Mouse (Mus musculus) stomach, postnatal 0 days (tissue): ENCODE measurements at regions not wholly inside any gene's neighbourhood (a gene's known extent, or its start where the extent isn't known, plus 50 kb on each side); places are given as distances from the start of the nearest gene placed in this dataset.

Source experiments
- CTCF ChIP-seq: IDR thresholded peaks from 2 replicates; pipeline ENCODE4 v1.5.1; 2016; ENCODE audit warnings: antibody characterized with exemption, low read depth, mild to moderate bottlenecking, moderate library complexity
- EP300 ChIP-seq: optimal IDR thresholded peaks from 2 replicates; pipeline ENCODE3; 2016; ENCODE audit warnings: antibody characterized with exemption

GRCm38 (mm10) chr14:109891896-109892165 lies 863.1 kb downstream of the Slitrk6 start:
- TF ChIP-seq CTCF, result no peak
- TF ChIP-seq EP300, result no peak
